Mouse (Mus musculus) cerebellum, adult 11-12 months (tissue): ENCODE measurements around the gene Uevld.
"Not testable (repeated sequence)": the region's sequence is repeated elsewhere in the genome, so short reads cannot be mapped to it uniquely, and the experiment has no call there.

Experiments used
- DNase-seq: peaks from one replicate; pipeline ENCODE4 v3.0.0; 2022

Gene Uevld

DNA sequence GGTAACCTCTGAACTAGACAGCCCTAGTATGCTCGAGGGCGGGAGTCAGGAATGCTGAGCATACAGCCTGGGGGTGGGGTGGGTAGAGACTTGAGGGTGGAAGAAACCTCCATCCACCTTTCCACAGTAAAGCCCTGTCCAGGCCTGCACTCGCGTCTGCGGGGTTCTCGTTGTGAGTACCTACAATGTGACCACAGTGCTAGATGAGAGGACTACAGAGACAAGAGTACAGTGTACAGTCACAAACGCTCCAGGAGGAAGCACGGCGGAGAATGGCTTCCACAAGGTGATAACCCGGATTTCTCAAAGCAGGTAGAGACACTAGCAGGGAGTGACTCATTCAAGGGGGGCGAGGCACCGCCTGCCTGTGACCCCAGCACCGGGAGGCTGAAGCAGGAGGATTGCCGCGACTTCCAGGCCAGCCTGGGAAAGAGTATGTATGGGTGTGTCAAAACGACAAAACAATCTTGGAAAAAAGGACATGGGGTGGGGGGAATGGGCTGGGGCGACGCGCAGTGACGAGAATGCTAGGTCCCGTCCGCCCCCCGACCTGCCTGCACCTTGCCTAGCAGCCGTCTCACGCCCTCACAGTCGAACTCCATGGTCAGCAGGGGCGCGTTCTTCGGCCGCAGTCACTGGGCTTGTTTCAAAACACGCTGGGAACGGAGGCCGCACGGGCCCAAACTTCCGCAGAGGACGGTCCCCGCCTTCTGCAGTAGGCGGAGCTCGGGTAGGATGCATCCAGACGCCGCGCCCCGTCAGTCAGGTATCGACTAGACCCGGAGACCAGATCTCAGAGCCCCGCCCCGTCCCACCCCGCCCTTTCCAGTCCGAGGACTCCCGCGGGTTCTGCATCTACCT is at the start of gene Uevld:
TSS of gene Uevld (minus strand) at position 697 of the 861 bp plus-strand sequence.
- DNase-seq: peak; percentile 95

DNA sequence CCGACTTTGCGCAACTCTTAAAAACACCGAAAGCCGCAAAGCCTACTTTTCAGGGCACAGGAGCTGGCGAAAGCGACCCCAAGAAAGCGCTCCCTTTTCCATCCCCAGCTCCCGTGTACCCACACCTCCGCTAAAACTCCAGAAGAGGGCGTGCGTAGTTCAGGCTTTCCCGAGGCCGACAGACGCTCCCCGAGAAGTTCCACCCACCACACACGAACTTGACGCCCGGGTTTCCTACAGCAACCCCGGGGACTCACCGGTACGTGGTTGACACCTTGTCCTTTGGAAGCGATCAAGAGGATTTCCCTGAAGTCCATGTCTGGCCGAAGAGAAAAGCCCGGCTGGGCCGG is 49.5 kb upstream of the Uevld start:
- no peak for DNase-seq

DNA sequence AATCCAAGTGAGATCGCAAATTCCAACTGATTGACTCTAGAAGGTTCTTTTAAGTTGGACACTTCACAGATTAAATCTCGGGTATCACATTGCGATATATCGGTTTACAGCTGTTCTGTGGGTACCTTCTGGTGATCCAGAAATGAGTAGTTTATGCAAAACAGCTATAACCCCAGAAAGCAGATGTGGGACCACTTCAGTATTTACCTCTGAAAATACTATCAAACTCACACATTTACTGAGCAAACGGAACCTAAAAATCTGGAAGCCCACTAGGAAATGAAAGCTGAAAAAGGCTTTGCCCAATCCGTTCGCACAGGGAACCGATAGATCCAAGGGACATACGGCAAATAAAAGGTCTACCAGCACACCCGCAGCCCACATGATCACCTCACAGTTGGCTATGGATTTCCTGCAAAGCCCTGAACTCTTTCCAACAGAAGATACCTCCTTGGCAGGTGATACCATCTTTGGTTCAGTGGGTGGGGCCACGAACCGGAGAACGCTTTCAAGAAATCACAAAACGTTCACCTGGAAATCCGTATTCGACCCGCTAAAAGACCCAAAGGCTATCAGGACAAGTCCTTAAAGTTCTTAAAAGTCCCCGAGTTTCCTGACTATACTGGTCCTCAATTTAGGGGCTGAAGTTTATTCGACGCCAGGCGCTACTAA is 48.9 kb upstream of the Uevld start:
- peak; percentile 63 for DNase-seq

DNA sequence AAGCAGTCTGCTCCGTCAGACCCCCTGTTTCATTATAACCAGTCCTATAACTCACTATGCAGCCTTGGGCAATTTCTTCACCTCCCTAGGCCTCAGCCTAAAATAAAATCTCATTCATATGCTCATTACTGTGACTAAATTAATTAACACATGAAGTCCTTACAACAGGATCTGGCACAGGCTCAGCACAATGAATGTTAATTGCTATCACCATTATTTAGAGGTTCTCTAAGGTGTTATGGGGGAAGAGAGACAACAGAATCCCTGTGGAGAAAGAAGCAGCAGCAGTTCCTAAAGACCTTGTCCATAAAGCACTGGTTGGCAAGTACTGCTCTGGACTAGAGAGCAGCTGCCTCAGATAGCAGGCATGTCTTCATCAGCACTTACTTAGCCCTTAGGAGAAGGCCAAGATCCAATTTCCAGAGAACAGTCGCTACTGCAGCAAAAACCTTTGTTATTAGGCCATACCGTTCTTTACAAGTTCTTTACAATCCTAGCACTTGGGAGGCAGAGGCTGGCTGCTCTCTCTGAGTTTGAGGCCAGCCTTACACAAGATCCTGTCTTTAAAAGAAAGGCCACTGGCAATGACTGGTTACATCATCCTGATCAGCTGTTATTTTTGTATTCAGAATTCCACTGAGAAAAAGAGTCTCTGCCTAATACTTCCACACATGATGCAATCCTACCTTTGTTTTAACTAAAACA is 45.2 kb upstream of the Uevld start:
- no peak for DNase-seq

DNA sequence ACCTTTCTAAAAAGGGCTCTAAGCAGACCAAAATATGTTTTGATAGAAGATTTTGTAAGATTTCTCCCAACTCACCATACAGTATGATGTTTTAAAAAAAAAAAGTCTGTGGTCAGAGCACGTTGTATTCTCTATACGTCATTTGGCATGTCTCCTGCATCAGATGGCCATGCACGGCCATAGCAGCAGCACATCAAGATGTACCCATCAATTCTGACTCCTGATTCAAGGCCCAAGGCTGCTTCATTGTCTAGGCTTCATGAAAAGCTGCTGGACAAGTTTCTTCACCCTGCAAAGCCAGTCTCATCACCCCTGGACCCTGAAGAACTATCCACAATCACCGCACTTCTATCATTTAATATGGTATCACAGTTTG is 43.6 kb upstream of the Uevld start:
- no peak for DNase-seq

DNA sequence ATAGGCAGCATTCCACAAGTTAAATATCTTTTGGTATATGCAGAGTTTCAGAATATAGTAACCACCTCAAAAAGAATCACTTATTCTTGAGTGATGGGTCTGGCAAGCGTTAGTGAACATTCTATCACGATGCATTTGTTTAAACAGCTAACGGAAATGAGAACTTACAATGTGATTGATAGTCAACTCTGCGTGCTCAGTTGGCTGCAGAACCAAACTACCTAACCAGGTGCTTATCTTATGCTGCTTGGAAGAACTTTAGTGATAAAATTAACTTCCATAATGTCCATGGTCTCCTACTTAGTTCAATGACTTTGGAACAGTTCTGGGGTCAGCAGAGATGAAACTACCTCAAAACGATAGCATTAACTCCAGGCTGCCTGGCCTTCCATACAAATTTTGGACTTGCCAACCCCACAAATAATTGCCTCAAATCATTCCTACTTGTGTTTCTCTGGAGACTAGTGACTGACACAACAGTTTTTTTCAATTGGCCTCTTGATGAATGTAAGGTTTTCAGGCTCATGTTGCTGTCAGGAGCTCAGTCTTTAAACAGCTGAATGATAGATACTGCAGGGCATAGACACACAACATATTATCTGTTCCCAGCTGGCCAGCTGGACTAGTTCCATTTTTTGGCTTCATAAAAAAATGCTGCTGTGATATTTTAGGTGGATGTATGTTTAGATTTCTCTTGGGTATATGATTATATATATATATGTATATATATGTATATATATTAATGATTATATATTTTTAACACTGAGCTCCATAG is 43.0 kb upstream of the Uevld start:
- no peak for DNase-seq

DNA sequence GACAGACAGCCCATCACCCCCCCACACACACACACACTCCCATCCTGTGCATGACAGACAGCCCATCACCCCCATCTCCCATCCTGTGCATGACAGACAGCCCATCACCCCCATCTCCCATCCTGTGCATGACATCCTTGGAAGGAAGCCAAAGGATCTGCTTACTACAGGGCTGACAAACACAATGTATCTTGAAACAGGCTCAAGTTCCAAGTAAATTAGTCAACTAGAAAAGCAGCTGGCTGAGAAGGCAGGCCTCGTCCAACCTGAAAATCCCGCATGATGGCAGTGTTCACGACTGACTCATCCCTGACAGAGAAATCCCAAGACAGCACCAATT is 42.3 kb upstream of the Uevld start:
- DNase-seq: no peak

DNA sequence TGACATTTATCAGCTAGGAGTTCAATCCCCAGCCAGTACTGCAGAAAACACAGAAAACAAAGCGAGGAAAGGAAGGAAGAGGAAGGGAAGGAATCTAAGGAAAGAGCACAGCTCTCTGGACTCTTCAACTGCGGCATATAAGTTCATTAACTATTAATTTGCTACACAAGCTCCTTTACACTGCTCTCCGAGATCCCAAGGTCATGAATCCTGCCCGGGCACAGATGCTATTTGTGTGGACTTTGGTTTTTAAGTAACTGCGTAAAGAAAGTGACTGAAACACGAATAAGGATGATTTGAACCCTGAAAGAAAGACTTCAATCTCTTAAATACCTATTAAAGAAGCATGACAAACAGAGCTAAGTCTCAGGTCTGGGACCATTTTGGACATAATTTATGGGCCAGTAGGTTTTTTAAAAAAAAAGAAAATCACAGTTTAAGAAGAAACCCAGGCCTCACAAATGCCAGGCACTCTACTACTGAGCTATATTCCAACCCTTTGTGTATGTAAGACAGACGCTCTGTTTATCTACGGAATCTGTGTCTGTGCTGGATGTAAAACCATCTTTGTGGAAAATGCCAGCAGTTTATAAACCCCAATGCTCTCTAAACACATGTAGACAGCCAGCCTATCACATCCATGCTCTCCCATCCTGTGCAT is 41.8 kb upstream of the Uevld start:
- no peak for DNase-seq

DNA sequence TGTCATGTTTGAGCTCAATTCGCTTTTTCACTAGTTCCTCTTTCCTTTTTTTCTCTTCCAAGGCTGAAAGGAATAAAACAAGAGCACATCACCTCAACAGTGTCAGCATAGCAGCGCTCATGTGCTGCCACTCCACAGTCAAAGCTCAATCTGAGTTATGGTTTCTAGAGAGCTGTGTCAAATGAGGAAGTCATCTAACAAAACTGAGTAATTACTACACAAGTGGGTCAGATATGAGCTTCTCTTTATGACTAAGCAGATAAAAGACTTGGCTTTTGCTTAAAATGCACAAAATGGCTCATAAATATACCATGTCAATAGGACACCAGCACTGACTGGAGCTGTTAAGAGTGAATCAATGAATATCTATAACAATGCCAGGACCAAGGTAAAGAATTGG is 40.6 kb upstream of the Uevld start:
- DNase-seq: no peak

DNA sequence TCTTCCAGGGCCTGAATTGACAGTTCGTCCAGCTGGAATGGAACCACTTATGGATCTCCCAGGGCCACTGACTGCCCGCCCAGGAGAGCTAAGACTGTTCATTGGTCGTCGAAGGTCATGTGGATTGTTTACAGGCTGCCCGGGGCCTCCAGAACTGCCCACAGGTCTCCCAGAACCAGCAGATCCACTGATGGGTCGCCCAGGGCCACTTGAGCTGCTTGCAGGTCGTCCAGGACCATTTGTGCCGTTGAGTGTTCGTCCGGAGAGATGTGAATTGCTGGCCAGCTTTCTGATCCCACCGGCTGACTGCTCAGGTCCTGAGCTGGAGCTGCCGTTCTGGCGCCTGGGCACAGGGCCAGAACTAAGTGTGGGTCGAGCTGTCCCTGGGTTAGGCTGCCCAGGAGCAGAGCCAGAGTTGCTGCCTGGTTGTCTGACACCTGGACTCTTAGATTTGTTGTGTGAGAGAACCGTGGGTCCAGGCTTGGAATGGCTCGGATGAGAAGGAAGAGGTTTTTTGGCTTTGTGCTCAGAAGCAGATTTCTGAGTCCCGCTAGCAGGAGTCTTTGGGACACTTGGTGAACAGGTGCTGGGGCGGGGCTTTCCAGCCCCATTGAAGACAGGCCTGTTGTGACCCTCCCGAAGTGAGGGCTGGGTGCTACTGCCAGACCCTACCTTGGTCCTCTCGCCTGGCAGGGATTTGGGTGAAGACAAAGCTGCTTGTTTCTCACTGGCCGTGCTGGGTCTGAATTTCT is 39.5 kb upstream of the Uevld start:
- peak; percentile 85 for DNase-seq

DNA sequence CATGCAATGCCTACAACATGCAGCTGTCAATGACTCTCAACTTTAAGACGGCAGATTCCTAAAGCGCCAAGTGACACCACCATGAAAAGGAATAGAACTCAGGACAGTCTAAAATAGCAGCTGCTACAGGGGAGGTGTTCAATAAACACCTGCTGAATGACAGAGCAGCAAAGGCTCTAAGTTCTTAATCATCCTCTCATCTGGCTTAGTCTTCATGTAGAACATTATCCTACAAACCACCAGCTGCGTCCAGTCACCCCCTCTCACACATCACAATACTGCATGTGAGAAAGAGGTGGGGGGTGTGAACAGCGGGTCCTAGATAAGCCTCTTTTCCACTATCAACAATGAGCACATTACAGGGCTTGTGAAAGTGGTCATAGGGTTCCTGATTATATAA is 38.7 kb upstream of the Uevld start:
- DNase-seq: no peak

DNA sequence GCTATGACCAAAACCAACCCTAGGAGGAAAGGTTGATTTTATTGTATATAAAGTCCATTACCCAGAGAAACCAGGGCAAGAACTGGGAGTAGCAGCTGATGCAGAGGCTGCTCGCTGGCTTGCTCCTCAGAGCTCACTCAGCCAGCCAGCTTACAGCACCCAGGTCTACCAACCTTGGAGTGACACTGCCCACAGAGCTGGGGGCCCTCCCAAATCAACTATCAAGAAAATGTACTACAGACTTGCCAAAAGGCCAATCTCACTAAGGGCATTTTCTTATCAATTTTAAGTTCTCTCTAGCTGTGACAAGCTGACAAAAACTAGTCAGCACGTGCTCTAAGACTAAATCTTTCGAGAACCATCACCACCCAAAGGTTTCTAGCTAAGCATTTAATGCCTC is 37.2 kb upstream of the Uevld start:
- no peak for DNase-seq

DNA sequence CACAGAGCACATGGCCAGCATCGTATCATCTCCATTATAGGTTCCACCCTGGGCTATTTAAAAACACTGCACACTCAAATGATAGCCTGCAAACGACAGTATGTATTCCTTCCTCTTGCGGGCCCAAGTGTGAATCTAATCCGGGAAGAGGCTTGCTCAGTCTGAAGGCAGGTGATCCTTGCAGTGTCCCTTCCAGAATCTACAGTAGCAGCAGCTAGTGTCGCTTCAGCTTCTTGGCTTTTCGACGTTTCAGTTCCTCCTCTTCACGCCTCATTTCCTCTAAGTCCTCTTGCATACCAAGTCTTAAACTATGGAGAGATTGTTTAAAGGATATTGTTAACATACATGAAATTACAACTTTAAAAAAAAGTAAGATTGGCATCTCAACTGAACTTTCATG is 34.8 kb upstream of the Uevld start:
- no peak for DNase-seq

DNA sequence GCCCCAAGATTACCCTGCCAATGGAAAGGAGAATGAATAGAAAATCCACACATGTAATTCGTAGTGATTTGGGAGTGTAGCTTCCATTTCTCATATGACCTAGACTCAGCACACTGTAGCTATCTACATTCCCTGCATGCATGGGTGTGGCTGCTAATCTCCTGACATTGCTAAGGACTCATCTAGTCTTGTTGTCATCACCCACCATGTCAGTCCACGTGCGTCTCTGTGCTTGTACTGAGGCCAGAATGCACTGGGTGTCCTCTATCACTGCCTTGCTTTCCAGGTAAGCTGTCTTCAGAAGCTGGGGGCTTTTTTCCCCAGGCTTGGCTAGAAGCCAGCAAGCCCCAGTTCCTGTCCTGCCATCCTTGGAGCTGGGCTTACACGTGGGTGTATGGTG is 31.1 kb upstream of the Uevld start:
- not testable (repeated sequence) for DNase-seq

DNA sequence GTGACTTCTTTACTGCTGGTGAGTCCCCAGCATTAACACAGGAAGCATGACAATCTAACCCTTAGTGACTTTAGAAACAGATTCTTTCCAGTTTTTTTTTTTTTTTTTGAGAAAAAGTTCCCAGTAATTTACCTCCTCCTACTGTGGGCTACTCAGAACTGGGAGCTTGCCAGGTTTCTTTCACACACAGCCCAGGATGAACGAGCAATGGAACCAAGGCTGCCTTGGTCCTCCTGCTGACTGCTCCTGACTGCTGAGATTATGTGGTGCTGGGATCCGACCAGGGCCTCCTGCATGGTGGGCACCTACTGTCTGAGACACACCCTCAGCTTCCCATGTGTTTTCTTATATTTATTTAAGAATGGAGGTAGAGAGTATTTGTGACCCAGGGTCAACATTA is 28.7 kb upstream of the Uevld start:
- no peak for DNase-seq

DNA sequence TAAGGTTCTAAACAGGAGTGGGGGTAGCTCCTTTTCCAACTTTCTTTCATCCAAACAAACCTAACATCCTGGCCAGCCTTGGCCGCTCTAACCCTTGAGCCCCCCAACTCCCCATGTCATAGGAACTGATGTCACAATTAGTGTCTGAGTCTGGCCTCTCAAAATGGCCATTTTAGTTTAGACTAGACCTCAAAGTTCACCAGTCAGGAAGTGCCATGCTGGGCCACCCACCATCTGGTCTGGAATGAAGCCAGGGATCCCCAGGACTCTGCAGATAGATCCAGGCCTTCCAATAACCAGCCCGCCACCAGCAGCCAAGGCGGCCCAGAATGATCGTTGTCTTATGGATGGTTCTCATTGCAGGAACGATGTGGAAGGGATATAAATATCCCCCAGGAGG is 28.3 kb upstream of the Uevld start:
- DNase-seq: peak; percentile 56

DNA sequence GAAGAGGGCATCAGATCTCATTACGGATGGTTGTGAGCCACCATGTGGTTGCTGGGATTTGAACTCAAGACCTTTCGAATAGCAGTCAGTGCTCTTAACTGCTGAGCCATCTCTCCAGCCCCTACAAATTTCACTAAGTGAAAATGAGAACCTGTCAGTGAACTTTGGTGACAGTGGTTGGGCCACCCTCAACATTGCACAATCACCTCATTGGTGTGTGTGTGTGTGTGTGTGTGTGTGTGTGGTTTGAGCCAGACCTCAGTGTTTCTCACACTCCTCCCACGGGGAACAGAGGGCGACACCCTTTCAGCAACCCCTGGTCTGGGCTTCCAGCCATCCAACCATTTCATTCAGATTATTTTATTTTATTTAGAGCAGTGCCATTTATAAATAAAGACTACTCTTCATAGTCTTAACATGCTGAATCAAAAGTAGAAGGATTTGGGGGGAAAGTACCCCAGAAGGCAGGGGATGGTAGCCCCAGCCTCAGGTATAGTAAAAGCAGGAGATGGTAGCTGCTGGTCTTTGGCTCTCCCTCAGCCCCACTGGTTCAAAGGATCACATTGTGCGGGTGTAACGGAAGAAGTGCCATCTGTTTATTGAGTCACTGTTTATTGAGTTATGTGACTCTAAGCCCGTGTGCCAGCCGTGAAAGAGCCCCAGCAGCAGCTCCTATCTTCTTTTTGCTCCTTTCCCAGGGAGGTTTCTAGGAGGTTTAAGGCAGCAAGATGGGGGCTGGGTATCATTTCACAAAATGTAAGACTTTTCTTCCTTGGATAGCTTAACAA is 27.6 kb upstream of the Uevld start:
- DNase-seq: no peak

DNA sequence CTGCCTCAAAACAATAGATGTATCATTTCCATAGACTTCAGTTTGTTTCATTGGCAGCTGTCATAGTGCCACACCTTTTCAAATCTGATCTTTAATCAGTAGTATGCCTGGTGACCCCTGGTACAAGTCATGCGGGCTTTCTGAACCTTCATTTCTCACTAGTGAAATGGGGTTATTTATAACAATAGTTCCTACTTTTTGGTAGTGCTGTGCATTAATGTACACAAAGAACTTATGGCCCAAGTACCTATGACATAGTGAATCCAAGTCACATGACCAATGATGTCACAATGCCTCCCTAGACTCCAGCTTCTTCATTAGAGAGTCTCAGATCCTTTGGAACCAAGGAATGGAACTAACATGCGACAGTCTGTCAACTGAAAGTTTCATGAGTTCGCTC is 25.0 kb upstream of the Uevld start, which contains the start of gene Gm9999:
TSS of gene Gm9999 (plus strand) at position 301 of the 400 bp plus-strand sequence.
- DNase-seq: no peak

DNA sequence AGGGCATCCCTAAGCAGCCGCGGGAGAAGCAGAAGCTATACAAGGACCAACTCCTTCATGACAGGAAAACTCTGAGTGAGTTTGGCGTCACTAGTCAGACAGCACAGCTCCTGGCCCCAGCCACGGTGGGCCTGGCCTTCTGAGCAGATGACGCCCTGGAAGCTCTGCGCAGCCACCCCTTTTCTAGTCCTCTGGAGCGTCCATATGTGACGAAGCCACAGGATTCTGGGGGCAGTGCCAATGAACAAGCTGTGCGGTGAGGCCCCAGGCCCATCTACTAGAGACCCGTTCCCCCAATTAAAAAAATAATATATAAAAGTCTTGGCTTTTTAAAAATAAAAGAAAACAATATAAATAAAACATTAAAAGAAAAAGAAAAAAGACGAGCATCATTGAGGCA is 17.1 kb upstream of the Uevld start:
- no peak for DNase-seq

DNA sequence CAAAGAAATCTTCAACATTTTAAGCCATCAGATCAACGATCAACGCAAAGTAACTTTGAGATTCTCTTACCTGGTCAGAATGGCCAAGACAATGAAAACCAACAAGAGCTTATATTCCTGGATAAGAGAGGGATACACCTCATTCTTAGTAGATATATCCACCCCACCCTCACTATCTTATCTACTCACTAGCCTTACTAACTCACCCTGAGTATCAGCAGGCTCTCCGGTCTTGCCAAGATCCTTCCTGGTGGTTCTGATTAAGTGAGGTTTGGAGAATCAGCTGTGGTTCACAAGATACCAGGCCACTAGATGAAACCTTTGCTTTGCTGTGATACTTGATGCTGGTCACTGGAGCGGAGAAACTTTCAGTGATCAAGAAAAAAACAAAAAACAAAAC is 16.3 kb upstream of the Uevld start:
- no peak for DNase-seq

DNA sequence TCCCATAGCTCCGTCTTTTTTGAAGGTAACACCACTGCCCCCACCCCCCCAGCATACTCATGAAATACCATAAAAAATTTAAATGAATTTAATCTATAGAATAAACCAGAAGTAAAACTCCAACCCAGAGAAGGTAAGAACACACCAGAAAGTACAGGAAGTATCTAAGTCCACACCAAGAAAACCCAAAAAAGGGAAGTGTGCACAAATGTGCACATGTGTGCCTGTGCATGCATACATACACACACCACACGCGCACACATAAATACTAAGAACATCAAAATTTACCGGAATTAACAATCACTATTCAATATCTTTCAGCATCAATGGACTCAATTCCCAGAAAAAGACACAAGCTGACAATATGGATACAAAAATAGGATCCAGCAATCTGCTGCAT is 11.6 kb upstream of the Uevld start:
- DNase-seq: no peak
